Mouse (Mus musculus) c-Kit-positive CD71-positive TER-119-positive erythroid progenitor cells, embryonic 14.5 days (primary cell): ENCODE measurements around the gene Mfsd12.
A peak's percentile ranks its signal among the peaks of the same experiment; 100 is the strongest.

Source experiments
- DNase-seq: peaks from one replicate; pipeline ENCODE4 v3.0.0-alpha.2; 2013; ENCODE audit warnings: low spot score

Gene Mfsd12

GRCm38 (mm10) chr10:81356991-81357844 lies at the start of gene Mfsd12:
Gene Mfsd12 (plus strand): TSS chr10:81357491.
- DNase-seq, result peak; percentile 87

- DNase-seq, result no peak
Measured at GRCm38 (mm10) chr10:81309571-81309970, 47.7 kb upstream of the Mfsd12 start.

- no peak for DNase-seq
Measured at GRCm38 (mm10) chr10:81313581-81313980, 43.7 kb upstream of the Mfsd12 start.

GRCm38 (mm10) chr10:81314201-81314600 lies 43.1 kb upstream of the Mfsd12 start:
- DNase-seq, result no peak

- DNase-seq, result no peak
Measured at GRCm38 (mm10) chr10:81315587-81315986, 41.7 kb upstream of the Mfsd12 start.

GRCm38 (mm10) chr10:81316338-81317060 lies 40.8 kb upstream of the Mfsd12 start:
- no peak for DNase-seq

GRCm38 (mm10) chr10:81317273-81317672 lies 40.0 kb upstream of the Mfsd12 start:
- peak; percentile 56 for DNase-seq

- DNase-seq, result no peak
Measured at GRCm38 (mm10) chr10:81318589-81319329, 38.5 kb upstream of the Mfsd12 start.

GRCm38 (mm10) chr10:81319330-81319699 lies 38.0 kb upstream of the Mfsd12 start:
- no peak for DNase-seq

- peak; percentile 96 for DNase-seq
Measured at GRCm38 (mm10) chr10:81319741-81320549, 37.3 kb upstream of the Mfsd12 start.

- DNase-seq, result peak; percentile 100
Measured at GRCm38 (mm10) chr10:81320550-81321347, 36.5 kb upstream of the Mfsd12 start, which contains the start of gene Cactin. Gene Cactin (plus strand): TSS chr10:81321103.

- DNase-seq, result peak; percentile 43
Measured at GRCm38 (mm10) chr10:81321436-81321835, 35.9 kb upstream of the Mfsd12 start.

- DNase-seq, result no peak
Measured at GRCm38 (mm10) chr10:81322444-81322843, 34.8 kb upstream of the Mfsd12 start.

- no peak for DNase-seq
Measured at GRCm38 (mm10) chr10:81323141-81323775, 34.0 kb upstream of the Mfsd12 start.

GRCm38 (mm10) chr10:81323791-81324530 lies 33.3 kb upstream of the Mfsd12 start:
- DNase-seq, result no peak

GRCm38 (mm10) chr10:81325176-81325575 lies 32.1 kb upstream of the Mfsd12 start:
- DNase-seq, result no peak

- DNase-seq, result no peak
Measured at GRCm38 (mm10) chr10:81325781-81326180, 31.5 kb upstream of the Mfsd12 start.

GRCm38 (mm10) chr10:81326858-81327257 lies 30.4 kb upstream of the Mfsd12 start:
- no peak for DNase-seq

GRCm38 (mm10) chr10:81327959-81328358 lies 29.3 kb upstream of the Mfsd12 start:
- no peak for DNase-seq
